Mouse (Mus musculus): Measurements from ENCODE around the gene Vtcn1. TPM values are rescaled to one million over a fixed set of nuclear protein-coding genes. Genes with fewer than 3 reads are reported as not detected.

Gene Vtcn1
- polyA plus RNA-seq (2015; fragmentation: Nextera tagmentation; extraction: Ambion mirVana), result not detected in 2 replicates

GRCm38 (mm10) chr3:100825225-100825965 is at the start of gene Vtcn1:
Gene Vtcn1 (plus strand): TSS chr3:100825459.
- WGBS (ENCODE audit: insufficient replicate concordance), result 34% methylated on average over 6 of the region's 6 CpGs
- H3K4me3 ChIP-seq (replicated peaks), result no peak within 1 kb of the TSS
- no peaks in the 10 kb centered on the region for H3K36me3 ChIP-seq (replicated peaks)
- H3K9me3 ChIP-seq (replicated peaks), result no peaks in the 10 kb centered on the region
- no peaks in the 10 kb centered on the region for H3K27me3 ChIP-seq
- H3K4me1 ChIP-seq (replicated peaks), result peaks cover 6% of the 10 kb centered on the region; the same call in 1 of the 2 replicates
- no peak within 1 kb of the TSS for H3K27ac ChIP-seq (replicated peaks)
- no peak for ATAC-seq (ENCODE audit: insufficient read depth)
- no peak within 1 kb of the TSS for H3K4me2 ChIP-seq
- H3K9ac ChIP-seq, result no peak within 1 kb of the TSS

- H3K9me3 ChIP-seq (replicated peaks), result no peaks in the 10 kb centered on the region
- H3K4me2 ChIP-seq, result no peak overlapping the region
- H3K9ac ChIP-seq, result no peak overlapping the region
- WGBS (ENCODE audit: insufficient replicate concordance), result 69% methylated on average over 6 of the region's 6 CpGs
- H3K4me1 ChIP-seq (replicated peaks), result no peaks in the 10 kb centered on the region
- H3K27me3 ChIP-seq, result no peaks in the 10 kb centered on the region
- no peak for ATAC-seq (ENCODE audit: insufficient read depth)
- H3K27ac ChIP-seq (replicated peaks), result no peak overlapping the region
- no peaks in the 10 kb centered on the region for H3K36me3 ChIP-seq (replicated peaks)
- no peak overlapping the region for H3K4me3 ChIP-seq (replicated peaks)
These were observed 48.3 kb upstream of the Vtcn1 start for GRCm38 (mm10) chr3:100776967-100777366.

- Histone ChIP-seq H3K4me3 (replicated peaks) (no peak overlapping the region), H3K36me3 (replicated peaks) (no peaks in the 10 kb centered on the region), H3K9me3 (replicated peaks) (no peaks in the 10 kb centered on the region), H3K27ac (replicated peaks) (no peak overlapping the region), H3K9ac (no peak overlapping the region), H3K4me1 (replicated peaks) (no peaks in the 10 kb centered on the region), H3K4me2 (no peak overlapping the region), H3K27me3 (no peaks in the 10 kb centered on the region)
- no peak for ATAC-seq (ENCODE audit: insufficient read depth)
- 60% methylated on average over 4 of the region's 4 CpGs for WGBS (ENCODE audit: insufficient replicate concordance)
These were observed 47.7 kb upstream of the Vtcn1 start for GRCm38 (mm10) chr3:100777568-100777967.

- H3K4me1 ChIP-seq (replicated peaks), result no peaks in the 10 kb centered on the region
- H3K36me3 ChIP-seq (replicated peaks), result no peaks in the 10 kb centered on the region
- no peak overlapping the region for H3K9ac ChIP-seq
- H3K4me3 ChIP-seq (replicated peaks), result no peak overlapping the region
- H3K27me3 ChIP-seq, result no peaks in the 10 kb centered on the region
- no peak overlapping the region for H3K4me2 ChIP-seq
- H3K9me3 ChIP-seq (replicated peaks), result no peaks in the 10 kb centered on the region
- no peak overlapping the region for H3K27ac ChIP-seq (replicated peaks)
- 10% methylated on average over 2 of the region's 2 CpGs for WGBS (ENCODE audit: insufficient replicate concordance)
- no peak for ATAC-seq (ENCODE audit: insufficient read depth)
These were observed 39.2 kb upstream of the Vtcn1 start for GRCm38 (mm10) chr3:100786076-100786475.

- Histone ChIP-seq H3K9ac (no peak overlapping the region), H3K9me3 (replicated peaks) (no peaks in the 10 kb centered on the region), H3K4me2 (no peak overlapping the region), H3K27me3 (no peaks in the 10 kb centered on the region), H3K4me3 (replicated peaks) (no peak overlapping the region), H3K27ac (replicated peaks) (no peak overlapping the region), H3K4me1 (replicated peaks) (no peaks in the 10 kb centered on the region), H3K36me3 (replicated peaks) (no peaks in the 10 kb centered on the region)
- no peak for ATAC-seq (ENCODE audit: insufficient read depth)
- 20% methylated on average over 3 of the region's 3 CpGs for WGBS (ENCODE audit: insufficient replicate concordance)
These were observed 33.6 kb upstream of the Vtcn1 start for GRCm38 (mm10) chr3:100791670-100792069.

- no peak overlapping the region for H3K27ac ChIP-seq (replicated peaks)
- no peak overlapping the region for H3K4me2 ChIP-seq
- H3K27me3 ChIP-seq, result no peaks in the 10 kb centered on the region
- no peaks in the 10 kb centered on the region for H3K4me1 ChIP-seq (replicated peaks)
- WGBS (ENCODE audit: insufficient replicate concordance), result 27% methylated on average over 2 of the region's 2 CpGs
- H3K9me3 ChIP-seq (replicated peaks), result no peaks in the 10 kb centered on the region
- H3K9ac ChIP-seq, result no peak overlapping the region
- ATAC-seq (ENCODE audit: insufficient read depth), result no peak
- no peaks in the 10 kb centered on the region for H3K36me3 ChIP-seq (replicated peaks)
- no peak overlapping the region for H3K4me3 ChIP-seq (replicated peaks)
These were observed 31.9 kb upstream of the Vtcn1 start for GRCm38 (mm10) chr3:100793345-100793744.

- no peak for ATAC-seq (ENCODE audit: insufficient read depth)
- Histone ChIP-seq H3K27me3 (no peaks in the 10 kb centered on the region), H3K9ac (no peak overlapping the region), H3K36me3 (replicated peaks) (no peaks in the 10 kb centered on the region), H3K4me1 (replicated peaks) (no peaks in the 10 kb centered on the region), H3K4me3 (replicated peaks) (no peak overlapping the region), H3K9me3 (replicated peaks) (no peaks in the 10 kb centered on the region), H3K27ac (replicated peaks) (no peak overlapping the region), H3K4me2 (no peak overlapping the region)
- WGBS (ENCODE audit: insufficient replicate concordance), result 70% methylated on average over 4 of the region's 4 CpGs
These were observed 28.7 kb upstream of the Vtcn1 start for GRCm38 (mm10) chr3:100796571-100796970.

GRCm38 (mm10) chr3:100797166-100798145 is 27.8 kb upstream of the Vtcn1 start:
- Histone ChIP-seq H3K36me3 (replicated peaks) (no peaks in the 10 kb centered on the region), H3K27me3 (no peaks in the 10 kb centered on the region), H3K9ac (no peak overlapping the region), H3K4me1 (replicated peaks) (no peaks in the 10 kb centered on the region), H3K27ac (replicated peaks) (no peak overlapping the region), H3K9me3 (replicated peaks) (no peaks in the 10 kb centered on the region), H3K4me2 (no peak overlapping the region), H3K4me3 (replicated peaks) (no peak overlapping the region)
- ATAC-seq (ENCODE audit: insufficient read depth), result no peak
- WGBS (ENCODE audit: insufficient replicate concordance), result 65% methylated on average over 6 of the region's 6 CpGs

GRCm38 (mm10) chr3:100798872-100799422 is 26.3 kb upstream of the Vtcn1 start:
- no peaks in the 10 kb centered on the region for H3K9me3 ChIP-seq (replicated peaks)
- no peak overlapping the region for H3K4me3 ChIP-seq (replicated peaks)
- ATAC-seq (ENCODE audit: insufficient read depth), result no peak
- 84% methylated on average over 3 of the region's 3 CpGs for WGBS (ENCODE audit: insufficient replicate concordance)
- H3K9ac ChIP-seq, result no peak overlapping the region
- no peaks in the 10 kb centered on the region for H3K36me3 ChIP-seq (replicated peaks)
- H3K4me1 ChIP-seq (replicated peaks), result no peaks in the 10 kb centered on the region
- no peak overlapping the region for H3K4me2 ChIP-seq
- no peaks in the 10 kb centered on the region for H3K27me3 ChIP-seq
- H3K27ac ChIP-seq (replicated peaks), result no peak overlapping the region

GRCm38 (mm10) chr3:100804975-100805374 is 20.3 kb upstream of the Vtcn1 start:
- Histone ChIP-seq H3K27ac (replicated peaks) (no peak overlapping the region), H3K4me3 (replicated peaks) (no peak overlapping the region), H3K4me1 (replicated peaks) (peaks cover 10% of the 10 kb centered on the region; the same call in 1 of the 2 replicates), H3K9ac (no peak overlapping the region), H3K36me3 (replicated peaks) (no peaks in the 10 kb centered on the region), H3K27me3 (no peaks in the 10 kb centered on the region), H3K4me2 (no peak overlapping the region), H3K9me3 (replicated peaks) (no peaks in the 10 kb centered on the region)
- no peak for ATAC-seq (ENCODE audit: insufficient read depth)
- 56% methylated on average over 1 of the region's 1 CpGs for WGBS (ENCODE audit: insufficient replicate concordance)

- H3K9ac ChIP-seq, result no peak overlapping the region
- WGBS (ENCODE audit: insufficient replicate concordance), result 57% methylated on average over 6 of the region's 6 CpGs
- H3K4me3 ChIP-seq (replicated peaks), result no peak overlapping the region
- no peaks in the 10 kb centered on the region for H3K36me3 ChIP-seq (replicated peaks)
- ATAC-seq (ENCODE audit: insufficient read depth), result no peak
- peaks cover 10% of the 10 kb centered on the region; the same call in 1 of the 2 replicates for H3K4me1 ChIP-seq (replicated peaks)
- no peaks in the 10 kb centered on the region for H3K27me3 ChIP-seq
- no peak overlapping the region for H3K27ac ChIP-seq (replicated peaks)
- H3K4me2 ChIP-seq, result no peak overlapping the region
- no peaks in the 10 kb centered on the region for H3K9me3 ChIP-seq (replicated peaks)
These were observed 19.3 kb upstream of the Vtcn1 start for GRCm38 (mm10) chr3:100805925-100806324.
